Mouse (Mus musculus) kidney, postnatal 0 days (tissue): Measurements from ENCODE around the gene Gadl1. TPM values are rescaled to one million over a fixed set of nuclear protein-coding genes. Genes with fewer than 3 reads are reported as not detected.

Experiments used
- ATAC-seq: fragments of 200-750 bp; cut with Nextera tagmentation; replicated peaks from 2 replicates; pipeline ENCODE4 v1.8.0; 2017; ENCODE audit warnings: low read depth, moderate number of reproducible peaks, moderate TSS enrichment, moderate library complexity; ENCODE audit not compliant: low FRiP score
- DNase-seq: peaks from one replicate; pipeline ENCODE4 v3.0.0-alpha.2; 2016; ENCODE audit warnings: low spot score
- H3K27ac ChIP-seq: fragments of 300-500 bp; sonication (generic); 2 replicates; pipeline ENCODE4 v1.5.1; 2014; ENCODE audit warnings: mild to moderate bottlenecking
- H3K27me3 ChIP-seq: fragments of 300-500 bp; sonication (generic); 2 replicates; pipeline ENCODE4 v1.6.1; 2014; ENCODE audit warnings: low read length, mixed read lengths; ENCODE audit not compliant: insufficient read depth
- H3K36me3 ChIP-seq: fragments of 300-500 bp; sonication (generic); 2 replicates; pipeline ENCODE4 v1.6.1; 2014; ENCODE audit warnings: low read length, mixed read lengths; ENCODE audit not compliant: insufficient read depth
- H3K4me1 ChIP-seq: fragments of 300-500 bp; sonication (generic); replicated peaks from 2 replicates; pipeline ENCODE4 v1.6.1; 2014; ENCODE audit warnings: antibody characterized with exemption, low read length, mixed read lengths; ENCODE audit not compliant: insufficient read depth
- H3K4me2 ChIP-seq: fragments of 300-500 bp; sonication (generic); 2 replicates; pipeline ENCODE4 v1.6.1; 2014; ENCODE audit warnings: mild to moderate bottlenecking, low read length, moderate library complexity, mixed read lengths
- H3K4me3 ChIP-seq: fragments of 300-500 bp; sonication (generic); replicated peaks from 2 replicates; pipeline ENCODE4 v1.5.1; 2014; ENCODE audit warnings: low read depth, low read length
- H3K9ac ChIP-seq: fragments of 300-500 bp; sonication (generic); 2 replicates; pipeline ENCODE4 v1.6.1; 2014; ENCODE audit warnings: low read depth, low read length
- H3K9me3 ChIP-seq: fragments of 300-500 bp; sonication (generic); replicated peaks from 2 replicates; pipeline ENCODE4 v1.6.1; 2016; ENCODE audit warnings: low read length, inconsistent platforms, mixed read lengths
- CTCF ChIP-seq: IDR thresholded peaks from 2 replicates; pipeline ENCODE4 v1.5.1; 2016; ENCODE audit warnings: antibody characterized with exemption, low read depth, mild to moderate bottlenecking, moderate library complexity
- WGBS: fragments of 180-500 bp; shearing (Covaris S2); extraction: QIAGEN DNeasy Blood & Tissue Kit; methylation state at CpG from one replicate; pipeline ENCODE4 v1.1.7; 2014; 5-methylcytosine and 5-hydroxymethylcytosine counted together
- polyA plus RNA-seq: library from polyadenylated mRNA; unstranded; fragments of >200 nt; fragmentation: Nextera tagmentation; extraction: Ambion mirVana; gene quantifications from 2 replicates; pipeline ENCODE4 v1.2.1, GENCODE M21; 2015

Gene Gadl1
- polyA plus RNA-seq, 1 experiment from 2014 or later = 0.61 TPM

GRCm38 (mm10) chr9:116091101-116091841, 182.0 kb downstream of the Gadl1 start:
- peaks cover 24% of the 10 kb centered on the region for H3K36me3 ChIP-seq
- H3K9me3 ChIP-seq = no peaks in the 10 kb centered on the region
- H3K27ac ChIP-seq = no peak overlapping the region
- no peak for ATAC-seq
- no peaks in the 10 kb centered on the region for H3K27me3 ChIP-seq
- no peak for DNase-seq
- no peak overlapping the region for H3K9ac ChIP-seq
- no peak overlapping the region for H3K4me2 ChIP-seq
- no peak for TF ChIP-seq CTCF
- no peaks in the 10 kb centered on the region for H3K4me1 ChIP-seq
- 60% methylated on average over 7 of the region's 7 CpGs for WGBS
- no peak overlapping the region for H3K4me3 ChIP-seq

DNA sequence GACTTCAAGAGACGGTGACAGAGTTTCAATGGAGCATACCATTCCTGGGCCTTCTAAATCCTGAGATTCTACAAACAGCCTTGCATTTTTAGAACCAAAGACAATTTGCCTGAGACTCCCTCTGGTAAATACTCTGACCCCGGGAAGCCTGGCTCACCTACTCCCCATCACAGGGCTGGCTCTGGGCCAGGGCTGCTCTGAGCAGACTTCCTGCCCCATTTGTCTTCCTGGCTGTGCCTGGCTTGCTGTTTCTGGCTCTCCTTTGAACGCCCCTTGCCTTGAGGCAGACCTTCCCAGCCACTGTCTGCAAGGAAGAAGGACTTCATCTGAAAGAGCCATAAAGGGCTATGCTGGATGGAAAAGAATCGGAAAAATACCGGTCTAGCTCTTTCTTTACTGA, 182.7 kb downstream of the Gadl1 start:
- H3K4me2 ChIP-seq = no peak overlapping the region
- H3K4me3 ChIP-seq = no peak overlapping the region
- H3K9me3 ChIP-seq = no peaks in the 10 kb centered on the region
- WGBS = 31% methylated on average over 5 of the region's 5 CpGs
- TF ChIP-seq CTCF = no peak
- H3K36me3 ChIP-seq = peaks cover 28% of the 10 kb centered on the region
- DNase-seq = peak; percentile 77
- no peaks in the 10 kb centered on the region for H3K4me1 ChIP-seq
- no peak overlapping the region for H3K27ac ChIP-seq
- H3K27me3 ChIP-seq = no peaks in the 10 kb centered on the region
- ATAC-seq = no peak
- no peak overlapping the region for H3K9ac ChIP-seq

GRCm38 (mm10) chr9:116098724-116099595, 189.7 kb downstream of the Gadl1 start:
- Histone ChIP-seq H3K4me1 (peaks cover 9% of the 10 kb centered on the region; the same call in 1 of the 2 replicates), H3K4me2 (no peak overlapping the region), H3K27me3 (no peaks in the 10 kb centered on the region), H3K9me3 (no peaks in the 10 kb centered on the region), H3K4me3 (no peak overlapping the region), H3K27ac (0 out of 2 replicates have a peak overlapping the region, but pooled peaks have one; percentile 54), H3K9ac (no peak overlapping the region), H3K36me3 (peaks cover 30% of the 10 kb centered on the region; the same call in 1 of the 2 replicates)
- DNase-seq = peak; percentile 70
- ATAC-seq = peak; percentile 41
- TF ChIP-seq CTCF = no peak
- WGBS = 50% methylated on average over 16 of the region's 16 CpGs

- Histone ChIP-seq H3K4me1 (peaks cover 9% of the 10 kb centered on the region; the same call in 1 of the 2 replicates), H3K27me3 (no peaks in the 10 kb centered on the region), H3K9ac (no peak overlapping the region), H3K36me3 (peaks cover 33% of the 10 kb centered on the region; the same call in 1 of the 2 replicates), H3K4me3 (no peak overlapping the region), H3K27ac (peak overlapping the region; percentile 54; the same call in 1 of the 2 replicates), H3K9me3 (no peaks in the 10 kb centered on the region), H3K4me2 (no peak overlapping the region)
- no peak for TF ChIP-seq CTCF
- WGBS = 74% methylated on average over 6 of the region's 6 CpGs
- no peak for ATAC-seq
- no peak for DNase-seq
Measured at GRCm38 (mm10) chr9:116099596-116099993, 190.3 kb downstream of the Gadl1 start.

- 81% methylated on average over 9 of the region's 9 CpGs for WGBS
- Histone ChIP-seq H3K27me3 (no peaks in the 10 kb centered on the region), H3K4me1 (peaks cover 9% of the 10 kb centered on the region; the same call in 1 of the 2 replicates), H3K9ac (no peak overlapping the region), H3K36me3 (peaks cover 37% of the 10 kb centered on the region; the same call in 1 of the 2 replicates), H3K27ac (peak overlapping the region; percentile 54; the same call in 1 of the 2 replicates), H3K4me2 (no peak overlapping the region), H3K4me3 (no peak overlapping the region), H3K9me3 (no peaks in the 10 kb centered on the region)
- ATAC-seq (no peak), DNase-seq (no peak)
- no peak for TF ChIP-seq CTCF
Measured at GRCm38 (mm10) chr9:116100015-116100414, 190.8 kb downstream of the Gadl1 start.

DNA sequence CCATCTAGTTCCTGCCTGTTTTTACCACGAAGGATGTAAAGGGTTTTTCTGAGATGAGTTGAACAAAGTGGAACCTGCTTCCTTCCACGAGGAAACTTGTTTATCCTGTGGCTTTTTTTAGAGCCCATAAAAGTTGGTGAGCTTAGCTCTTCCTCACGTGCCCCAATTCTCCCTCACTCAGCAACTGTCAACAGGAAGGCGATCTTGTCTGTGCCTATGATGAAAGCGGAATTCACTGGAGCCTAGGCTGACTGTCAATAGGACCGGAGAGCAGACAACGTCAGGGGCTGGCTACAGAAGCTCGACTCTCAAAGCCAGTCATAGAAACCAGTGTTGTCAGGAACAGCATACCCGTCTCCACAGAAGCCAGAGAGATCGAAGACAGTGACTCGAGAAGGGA, 192.6 kb downstream of the Gadl1 start:
- H3K4me3 ChIP-seq = no peak overlapping the region
- peaks cover 43% of the 10 kb centered on the region; the same call in 1 of the 2 replicates for H3K36me3 ChIP-seq
- H3K4me2 ChIP-seq = no peak overlapping the region
- H3K9me3 ChIP-seq = no peaks in the 10 kb centered on the region
- 62% methylated on average over 11 of the region's 11 CpGs for WGBS
- no peaks in the 10 kb centered on the region for H3K27me3 ChIP-seq
- peaks cover 9% of the 10 kb centered on the region; the same call in 1 of the 2 replicates for H3K4me1 ChIP-seq
- TF ChIP-seq CTCF = no peak
- no peak overlapping the region for H3K9ac ChIP-seq
- H3K27ac ChIP-seq = no peak overlapping the region
- DNase-seq = no peak
- ATAC-seq = no peak
